Mouse (Mus musculus) granulocyte monocyte progenitor cell, adult 5-6 weeks (primary cell): ENCODE measurements at regions not wholly inside any gene's neighbourhood (a gene's known extent, or its start where the extent isn't known, plus 50 kb on each side); places are given as distances from the start of the nearest gene placed in this dataset.
"Not testable (repeated sequence)": the region's sequence is repeated elsewhere in the genome, so short reads cannot be mapped to it uniquely, and the experiment has no call there.

Experiments
- ATAC-seq: replicated peaks from 2 replicates; pipeline ENCODE4 v1.8.0; 2016; ENCODE audit warnings: mild to moderate bottlenecking, moderate TSS enrichment, inconsistent platforms; ENCODE audit not compliant: poor library complexity, severe bottlenecking

GRCm38 (mm10) chr6:95058017-95058416 is 59.0 kb upstream of the Kbtbd8 start:
- ATAC-seq, result no peak

DNA sequence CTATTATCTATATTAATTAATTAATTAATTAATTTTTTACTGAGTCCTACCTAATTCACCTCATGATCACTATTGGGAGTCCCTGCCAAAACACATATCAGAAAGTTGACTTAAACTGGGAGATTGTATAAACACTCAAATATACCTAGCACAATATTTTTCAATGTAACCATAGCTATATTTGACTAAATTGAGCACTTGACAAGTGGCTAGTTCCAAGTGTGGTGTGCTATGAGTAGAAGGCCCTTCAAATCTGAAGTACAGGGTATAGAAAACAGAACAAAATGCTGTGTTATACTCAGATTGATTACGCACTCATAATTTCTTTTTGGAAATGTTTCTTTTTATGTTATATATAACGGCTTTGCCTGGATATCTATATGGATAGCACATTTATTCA is 60.8 kb upstream of the Kbtbd8 start:
- ATAC-seq, result no peak

DNA sequence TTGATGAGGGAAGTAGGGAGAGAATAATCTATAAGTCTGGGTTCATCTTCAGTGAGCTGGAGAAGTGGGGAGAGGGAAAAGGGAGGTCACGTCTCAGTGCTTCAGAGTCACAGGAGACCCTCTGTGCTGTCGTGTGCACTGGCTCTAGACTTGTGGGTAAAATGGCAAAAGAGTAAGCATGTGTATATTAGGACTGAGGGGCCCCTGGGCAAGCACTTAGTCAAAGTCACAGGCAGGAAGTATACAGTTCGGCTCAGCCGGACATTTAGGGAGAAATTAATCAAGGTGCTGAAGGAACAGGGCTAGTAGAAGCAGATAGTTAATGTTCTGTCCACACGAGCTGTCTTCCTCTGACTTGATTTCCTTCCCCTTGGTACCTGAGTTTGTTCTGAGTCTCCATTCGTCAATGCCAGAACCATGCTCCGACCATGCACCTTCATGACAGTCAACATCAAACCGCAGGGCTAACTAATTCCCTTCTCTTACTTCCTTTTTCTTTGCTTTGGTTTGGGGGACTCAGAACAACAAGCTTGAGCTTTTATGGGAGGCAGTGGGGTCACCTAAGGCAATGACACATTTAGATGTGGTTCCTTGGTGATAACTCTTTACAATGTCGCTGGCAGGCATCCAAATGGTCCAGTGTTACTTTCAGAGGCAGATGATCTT is 63.2 kb upstream of the Kbtbd8 start:
- peak; percentile 81 for ATAC-seq

DNA sequence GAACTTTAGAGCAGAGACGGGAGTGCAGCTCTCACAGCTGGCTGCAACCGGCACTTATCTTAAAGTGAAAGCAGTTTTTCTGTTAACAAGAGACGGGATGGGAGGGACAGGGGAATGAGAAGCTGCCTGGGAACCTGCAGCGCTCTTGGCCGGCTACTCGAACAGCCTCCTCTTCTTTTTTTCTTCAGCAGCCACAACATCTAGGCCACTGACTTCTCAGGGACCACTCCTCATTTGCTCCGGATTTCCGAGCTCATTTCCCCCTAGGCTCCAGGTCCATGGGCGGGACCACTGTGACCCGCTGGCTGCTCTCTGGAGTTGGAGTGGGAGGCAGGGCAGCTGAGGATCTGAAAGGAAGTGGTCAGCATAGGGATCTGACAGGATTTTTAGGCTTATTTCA is 75.7 kb upstream of the Kbtbd8 start:
- ATAC-seq, result not testable (repeated sequence)

- ATAC-seq, result no peak
Measured at GRCm38 (mm10) chr6:95024239-95024638, 92.8 kb upstream of the Kbtbd8 start.

DNA sequence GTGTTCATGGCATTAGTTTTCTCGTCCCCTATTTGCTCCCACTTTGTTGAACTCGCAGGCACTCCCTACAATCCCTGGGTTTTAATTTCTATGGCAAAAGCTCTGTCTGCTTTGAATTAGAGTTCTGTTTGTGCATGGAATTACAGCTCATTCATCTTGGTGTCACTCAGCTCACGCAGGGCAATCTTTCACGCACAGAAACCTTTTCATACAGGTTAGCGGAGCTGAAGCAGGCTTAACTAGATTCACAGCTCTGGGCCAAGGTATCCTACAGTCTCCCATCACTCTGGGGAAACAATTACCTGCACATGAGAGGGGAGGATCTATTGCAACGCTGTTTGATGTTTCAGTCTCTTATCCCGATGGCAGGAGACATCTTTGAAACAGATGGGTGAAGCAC is 95.3 kb upstream of the Kbtbd8 start:
- no peak for ATAC-seq

DNA sequence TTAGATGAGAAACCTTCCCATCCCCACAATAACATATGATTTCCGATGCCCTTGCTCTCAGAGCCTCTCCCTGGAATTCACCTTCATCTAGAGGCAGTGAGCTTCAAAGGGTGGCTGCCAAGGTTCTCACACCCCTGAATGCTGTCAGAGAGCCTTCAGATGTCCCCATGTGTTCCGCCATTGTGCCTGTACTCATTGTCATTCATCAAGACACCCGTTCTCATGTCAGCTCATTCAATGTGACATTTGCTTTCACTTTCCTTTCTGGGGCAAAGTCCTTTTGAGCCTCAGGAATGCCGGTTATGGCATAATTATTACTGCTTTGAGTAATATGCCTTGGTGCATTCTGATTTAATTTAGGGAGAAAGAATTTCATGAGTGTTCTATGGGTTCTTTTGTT is 99.1 kb upstream of the Kbtbd8 start:
- ATAC-seq, result no peak; the same call in 1 of the 2 replicates

DNA sequence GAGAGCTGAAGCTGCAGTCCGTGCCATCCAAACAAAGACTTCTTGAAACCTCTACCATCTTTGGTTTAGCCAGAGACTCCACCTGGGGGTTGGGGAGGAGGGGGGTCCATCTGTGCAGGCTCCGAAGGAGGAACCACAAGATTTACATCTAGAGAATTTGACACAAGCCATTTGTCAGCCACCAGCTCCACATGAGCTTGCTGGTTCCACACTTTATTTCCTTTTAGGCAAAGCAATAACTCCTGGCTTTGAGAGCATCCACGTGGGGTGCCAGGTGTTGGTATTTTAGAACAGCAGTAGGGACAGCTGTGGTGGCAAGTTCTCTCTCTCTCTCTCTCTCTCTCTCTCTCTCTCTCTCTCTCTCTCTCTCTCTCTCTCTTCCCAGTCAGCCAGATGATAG is 99.6 kb upstream of the Kbtbd8 start:
- ATAC-seq, result no peak

DNA sequence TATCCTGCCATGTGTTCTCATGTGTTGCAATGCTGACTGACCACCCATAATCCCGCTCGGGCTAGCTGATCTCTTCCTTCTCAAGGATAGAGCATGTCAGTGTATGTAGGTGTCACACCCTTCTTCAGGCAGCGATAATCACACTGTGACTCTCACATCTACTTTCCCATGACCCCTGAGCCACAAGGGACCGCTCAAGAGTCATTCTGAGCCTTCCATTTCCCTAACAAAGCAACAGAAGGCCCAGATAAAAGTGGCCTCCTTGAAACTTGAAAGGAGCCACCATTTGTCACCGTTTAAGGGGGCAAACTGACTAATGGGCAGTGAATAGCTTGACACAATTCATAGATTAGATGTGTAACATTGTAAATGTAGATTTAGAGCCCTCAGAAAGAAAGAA is 103.9 kb upstream of the Kbtbd8 start:
- ATAC-seq, result no peak

DNA sequence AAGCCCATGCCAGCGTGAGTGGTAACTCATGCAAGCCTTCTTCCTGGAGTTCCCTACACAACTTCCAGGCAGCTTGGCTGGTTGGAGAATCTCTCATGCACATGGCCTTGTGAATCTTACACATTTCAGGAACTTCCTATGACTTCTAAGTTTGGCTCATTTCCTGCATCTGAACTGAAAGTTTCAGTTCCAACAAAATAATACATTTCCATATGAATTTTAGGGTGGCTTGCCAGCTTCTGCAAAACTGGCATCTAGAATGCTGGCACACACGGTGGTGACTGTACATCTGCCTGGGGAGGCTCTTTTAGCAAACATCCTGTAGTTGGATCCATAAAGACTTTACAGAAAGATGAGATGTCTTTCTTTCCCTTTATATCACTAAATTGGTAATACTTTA is 110.6 kb upstream of the Kbtbd8 start:
- ATAC-seq, result no peak

DNA sequence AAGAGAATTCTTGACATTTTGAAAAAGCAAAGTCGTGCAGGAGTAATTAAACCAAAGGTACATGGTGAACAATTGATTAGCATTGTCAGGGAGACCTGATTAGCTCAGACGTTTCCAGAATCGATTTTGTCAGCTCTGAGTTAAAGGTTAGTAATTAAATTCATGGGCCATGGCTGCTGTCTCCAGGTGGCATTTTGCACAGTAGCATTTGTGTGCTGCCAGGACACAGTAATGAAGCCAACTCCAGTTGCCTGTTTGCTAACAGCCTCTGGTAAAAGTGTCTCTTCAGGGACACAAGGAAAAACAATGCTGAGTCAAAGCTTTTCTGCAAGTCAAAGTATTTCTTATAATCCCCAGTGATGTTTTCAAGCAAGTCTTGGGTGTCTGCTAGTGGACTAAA is 113.3 kb upstream of the Kbtbd8 start:
- no peak for ATAC-seq

DNA sequence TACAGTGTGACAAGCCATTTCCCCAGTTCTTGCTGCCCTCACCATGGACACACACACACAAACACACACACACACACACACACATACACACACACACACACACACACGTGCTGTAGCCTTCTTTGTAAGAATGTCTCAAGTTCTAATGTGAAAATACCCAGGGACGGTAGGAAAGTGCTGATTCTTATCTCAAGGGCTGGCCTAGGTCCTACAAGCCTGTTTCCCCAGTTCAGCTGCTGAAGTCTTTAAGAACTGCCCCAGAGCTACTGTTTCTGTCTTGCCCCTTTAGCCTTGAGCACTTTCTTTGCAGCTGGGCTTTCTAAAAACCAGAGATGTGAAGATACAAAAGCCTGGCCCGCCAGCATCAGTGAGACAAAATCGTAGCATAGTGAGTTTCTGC is 117.5 kb upstream of the Kbtbd8 start:
- no peak for ATAC-seq

- ATAC-seq, result no peak
Measured at GRCm38 (mm10) chr6:94999002-94999401, 118.0 kb upstream of the Kbtbd8 start.

DNA sequence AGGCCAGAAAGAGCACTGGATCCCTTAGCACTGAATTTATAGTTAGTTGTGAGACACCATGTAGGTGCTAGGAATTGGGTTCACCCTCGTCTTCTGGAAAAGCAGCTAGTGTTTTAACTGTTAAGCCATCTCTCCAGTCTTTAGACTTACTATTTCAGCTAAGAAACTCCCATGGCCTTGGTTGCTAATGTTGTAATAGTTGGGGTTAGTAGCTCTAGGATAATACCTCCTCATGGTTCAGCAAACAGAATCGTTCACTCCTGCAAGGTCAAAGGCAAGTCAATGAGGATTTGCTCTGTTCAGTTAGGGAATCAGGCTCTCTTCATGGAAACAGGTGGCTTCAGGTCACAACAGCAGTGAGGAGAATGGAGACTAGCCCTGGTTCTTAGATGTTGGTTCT is 118.7 kb upstream of the Kbtbd8 start:
- ATAC-seq, result no peak

DNA sequence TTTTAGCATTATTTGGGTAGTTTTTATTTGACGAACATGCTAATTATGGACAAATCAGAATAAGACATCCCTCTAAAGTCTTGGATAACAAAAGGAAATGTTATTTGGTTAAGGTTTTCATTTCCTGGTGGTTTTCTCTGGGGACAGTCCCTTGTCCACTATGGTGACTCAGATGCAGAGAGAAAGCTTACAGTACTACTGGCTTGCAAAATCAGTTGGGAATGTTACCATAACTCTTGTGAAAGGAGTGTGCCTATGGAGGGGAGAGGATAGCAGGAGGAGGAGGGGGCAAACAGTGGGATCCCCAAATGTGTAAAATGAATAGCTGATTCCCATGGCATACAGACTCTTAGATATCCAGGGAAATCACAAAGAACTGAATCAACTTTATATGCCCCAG is 122.7 kb upstream of the Kbtbd8 start:
- no peak for ATAC-seq

GRCm38 (mm10) chr6:94987427-94987826 is 129.6 kb upstream of the Kbtbd8 start:
- no peak for ATAC-seq

DNA sequence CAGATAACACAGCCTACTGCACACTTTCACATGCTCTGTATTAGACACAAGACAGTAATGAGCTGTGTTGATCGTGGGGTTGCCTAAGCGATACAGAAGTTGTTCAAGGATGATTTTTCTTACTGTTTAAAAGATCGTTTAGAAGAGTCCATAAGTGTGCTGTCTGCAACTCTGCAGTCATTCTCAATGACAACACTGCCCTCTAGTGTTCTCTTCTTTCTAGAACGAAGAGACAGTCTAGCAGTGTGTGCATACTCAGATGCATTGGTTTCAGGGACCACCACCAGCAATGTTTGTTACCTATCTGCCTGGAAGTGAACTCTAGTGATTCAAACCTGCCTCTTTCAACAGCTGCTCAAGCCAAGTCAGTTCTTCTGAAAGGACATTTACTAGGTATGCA is 130.7 kb upstream of the Kbtbd8 start:
- ATAC-seq, result peak; percentile 79

DNA sequence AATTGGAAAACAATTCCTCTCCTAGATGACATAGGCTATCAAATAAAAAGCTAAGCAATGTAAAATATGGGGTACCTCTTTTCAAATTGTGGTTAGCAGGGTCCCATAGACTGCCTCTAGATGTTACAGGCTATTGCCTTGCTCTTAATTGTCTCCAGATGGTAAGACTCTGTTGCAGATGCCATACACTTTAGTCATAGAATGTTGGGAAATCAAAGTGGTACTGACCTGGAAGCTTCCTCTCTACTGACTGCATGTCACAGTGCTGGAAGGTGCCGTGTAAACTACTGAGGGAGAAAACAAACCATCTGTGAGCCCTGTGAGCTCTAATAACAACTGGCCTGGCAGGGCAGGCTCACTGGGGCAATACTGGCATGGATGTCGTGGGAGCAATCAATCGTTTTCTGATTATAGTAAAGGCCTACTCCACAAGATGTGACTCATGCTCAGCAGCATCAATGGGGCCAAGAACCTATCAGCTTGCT is 132.6 kb upstream of the Kbtbd8 start:
- ATAC-seq, result no peak

GRCm38 (mm10) chr6:94968683-94969082 is 148.4 kb upstream of the Kbtbd8 start:
- no peak for ATAC-seq

GRCm38 (mm10) chr6:94966962-94967361 is 150.1 kb upstream of the Kbtbd8 start:
- ATAC-seq, result peak; percentile 83

DNA sequence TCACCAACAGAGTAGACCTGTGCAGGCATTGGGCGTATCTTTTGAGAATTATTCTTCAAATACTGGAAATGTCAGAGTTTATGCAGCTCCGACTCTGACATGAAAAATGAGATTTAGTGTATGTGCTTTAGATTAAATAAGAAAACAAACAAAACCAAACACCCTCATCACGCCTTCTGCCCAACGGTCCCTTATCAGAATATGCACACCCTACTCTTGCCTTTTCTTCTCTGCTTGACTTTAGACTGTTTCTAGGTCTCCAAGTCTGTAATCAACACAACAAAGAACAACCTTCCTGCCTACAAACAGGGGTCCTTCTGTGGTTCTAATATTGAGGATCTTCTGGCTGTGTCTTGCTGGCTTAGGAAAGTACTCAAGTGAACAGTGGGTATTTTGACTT is 153.8 kb upstream of the Kbtbd8 start:
- ATAC-seq, result no peak

- no peak for ATAC-seq
Measured at GRCm38 (mm10) chr6:94962411-94963087, 154.5 kb upstream of the Kbtbd8 start.
